Mouse (Mus musculus) hindbrain, postnatal 0 days (tissue): ENCODE results near the gene Trip11. TPM values are rescaled to one million over a fixed set of nuclear protein-coding genes. Genes with fewer than 3 reads are reported as not detected.

Experiments
- ATAC-seq: fragments of 200-750 bp; cut with Nextera tagmentation; 2 replicates; pipeline ENCODE4 v1.8.0; 2017; ENCODE audit warnings: mild to moderate bottlenecking, moderate TSS enrichment, moderate library complexity
- DNase-seq: peaks from one replicate; pipeline ENCODE4 v3.0.0-alpha.2; 2015; ENCODE audit warnings: low spot score
- H3K27ac ChIP-seq: fragments of 300-500 bp; sonication (generic); 2 replicates; pipeline ENCODE4 v1.5.1; 2014; ENCODE audit warnings: mild to moderate bottlenecking
- H3K27me3 ChIP-seq: fragments of 300-500 bp; sonication (generic); 2 replicates; pipeline ENCODE4 v1.6.1; 2014; ENCODE audit warnings: low read length, mixed read lengths; ENCODE audit not compliant: insufficient read depth
- H3K36me3 ChIP-seq: fragments of 300-500 bp; sonication (generic); 2 replicates; pipeline ENCODE4 v1.6.1; 2014; ENCODE audit warnings: low read length, mixed read lengths; ENCODE audit not compliant: insufficient read depth
- H3K4me1 ChIP-seq: fragments of 300-500 bp; sonication (generic); 2 replicates; pipeline ENCODE4 v1.6.1; 2014; ENCODE audit warnings: antibody characterized with exemption, low read length, mixed read lengths; ENCODE audit not compliant: insufficient read depth
- H3K4me2 ChIP-seq: fragments of 300-500 bp; sonication (generic); 2 replicates; pipeline ENCODE4 v1.6.1; 2014; ENCODE audit warnings: low read depth, mild to moderate bottlenecking, low read length, moderate library complexity, mixed read lengths
- H3K4me3 ChIP-seq: fragments of 300-500 bp; sonication (generic); 2 replicates; pipeline ENCODE4 v1.5.1; 2014; ENCODE audit warnings: low read length
- H3K9ac ChIP-seq: fragments of 300-500 bp; sonication (generic); replicated peaks from 2 replicates; pipeline ENCODE4 v1.6.1; 2014; ENCODE audit warnings: mild to moderate bottlenecking, low read length, moderate library complexity, mixed read lengths
- H3K9me3 ChIP-seq: fragments of 300-500 bp; sonication (generic); 2 replicates; pipeline ENCODE4 v1.6.1; 2016; ENCODE audit warnings: low read length, mixed read lengths
- CTCF ChIP-seq: IDR thresholded peaks from 2 replicates; pipeline ENCODE4 v1.5.1; 2016; ENCODE audit warnings: antibody characterized with exemption, control low read depth, low read depth
- WGBS: fragments of 180-500 bp; shearing (Covaris S2); extraction: QIAGEN DNeasy Blood & Tissue Kit; methylation state at CpG from one replicate; pipeline ENCODE4 v1.1.7; 2014; 5-methylcytosine and 5-hydroxymethylcytosine counted together
- polyA plus RNA-seq: library from polyadenylated mRNA; unstranded; fragments of >200 nt; fragmentation: Nextera tagmentation; extraction: Ambion mirVana; gene quantifications from 2 replicates; pipeline ENCODE4 v1.2.1, GENCODE M21; 2015
- total RNA-seq: library from RNA; depleted of rRNA; stranded (reverse); fragments of >200 nt; gene quantifications from 2 replicates; pipeline ENCODE4 v1.2.3, GENCODE M21; 2014

Trip11 gene
- total and polyA plus RNA-seq, 2 experiments from 2014 or later, result 11.1 to 30.9 TPM

GRCm38 (mm10) chr12:101948801-101949200, 35.7 kb upstream of the Trip11 start:
- ATAC-seq (no peak), DNase-seq (no peak)
- 71% methylated on average over 4 of the region's 4 CpGs for WGBS
- Histone ChIP-seq H3K9ac (no peak overlapping the region), H3K27me3 (no peaks in the 10 kb centered on the region), H3K4me2 (no peak overlapping the region), H3K4me3 (no peak overlapping the region), H3K9me3 (no peaks in the 10 kb centered on the region), H3K36me3 (peaks cover 8% of the 10 kb centered on the region; the same call in 1 of the 2 replicates), H3K4me1 (no peaks in the 10 kb centered on the region), H3K27ac (no peak overlapping the region)
- TF ChIP-seq CTCF, result no peak

- Histone ChIP-seq H3K27ac (no peak overlapping the region), H3K4me1 (no peaks in the 10 kb centered on the region), H3K4me2 (no peak overlapping the region), H3K9ac (no peak overlapping the region), H3K4me3 (no peak overlapping the region), H3K36me3 (peaks cover 8% of the 10 kb centered on the region; the same call in 1 of the 2 replicates), H3K27me3 (no peaks in the 10 kb centered on the region), H3K9me3 (no peaks in the 10 kb centered on the region)
- DNase-seq (no peak), ATAC-seq (no peak)
- TF ChIP-seq CTCF, result no peak
- 80% methylated on average over 8 of the region's 8 CpGs for WGBS
Measured at GRCm38 (mm10) chr12:101947986-101948385, 34.9 kb upstream of the Trip11 start.

DNA sequence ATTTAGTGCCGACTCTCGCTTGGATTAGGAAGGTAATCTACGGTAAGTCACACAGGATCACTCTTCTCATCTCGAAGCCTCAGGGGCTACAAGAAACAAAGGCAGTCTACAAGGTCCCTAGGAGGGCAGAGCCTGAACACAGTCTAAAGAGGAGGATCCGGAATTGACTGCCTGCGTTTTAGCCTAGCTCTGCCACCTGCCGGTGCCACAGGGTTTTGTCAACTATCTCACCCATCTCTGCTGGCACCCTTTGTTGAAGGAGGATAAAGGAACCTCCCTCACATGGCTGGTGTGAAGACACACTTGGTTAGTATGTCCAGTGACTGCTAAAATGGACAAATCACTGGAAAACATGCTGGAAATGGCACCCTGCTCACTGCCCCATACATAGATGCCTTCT, 24.5 kb upstream of the Trip11 start:
- Histone ChIP-seq H3K36me3 (peaks cover 34% of the 10 kb centered on the region; the same call in 1 of the 2 replicates), H3K9ac (no peak overlapping the region), H3K4me2 (no peak overlapping the region), H3K27ac (no peak overlapping the region), H3K4me3 (no peak overlapping the region), H3K9me3 (no peaks in the 10 kb centered on the region), H3K4me1 (no peaks in the 10 kb centered on the region), H3K27me3 (no peaks in the 10 kb centered on the region)
- ATAC-seq, result no peak
- no peak for DNase-seq
- TF ChIP-seq CTCF, result peak; percentile 28
- WGBS, result 85% methylated on average over 7 of the region's 7 CpGs

GRCm38 (mm10) chr12:101935223-101935622, 22.2 kb upstream of the Trip11 start:
- no peaks in the 10 kb centered on the region for H3K9me3 ChIP-seq
- H3K4me2 ChIP-seq, result no peak overlapping the region
- TF ChIP-seq CTCF, result no peak
- H3K4me1 ChIP-seq, result no peaks in the 10 kb centered on the region
- H3K9ac ChIP-seq, result no peak overlapping the region
- no peak overlapping the region for H3K27ac ChIP-seq
- WGBS, result 97% methylated on average over 3 of the region's 3 CpGs
- ATAC-seq (no peak), DNase-seq (no peak)
- H3K27me3 ChIP-seq, result no peaks in the 10 kb centered on the region
- no peak overlapping the region for H3K4me3 ChIP-seq
- H3K36me3 ChIP-seq, result peaks cover 31% of the 10 kb centered on the region

GRCm38 (mm10) chr12:101928423-101928822, 15.4 kb upstream of the Trip11 start:
- no peak for ATAC-seq
- no peak overlapping the region for H3K9ac ChIP-seq
- H3K36me3 ChIP-seq, result peaks cover 48% of the 10 kb centered on the region

GRCm38 (mm10) chr12:101922313-101922712, 9.2 kb upstream of the Trip11 start:
- 89% methylated on average over 6 of the region's 6 CpGs for WGBS
- ATAC-seq, result no peak

More at GRCm38 (mm10) chr12:101928423-101928822, 15.4 kb upstream of the Trip11 start:
- H3K4me1 ChIP-seq, result no peaks in the 10 kb centered on the region
- no peak for DNase-seq
- no peak overlapping the region for H3K4me2 ChIP-seq
- no peaks in the 10 kb centered on the region for H3K9me3 ChIP-seq
- no peak overlapping the region for H3K27ac ChIP-seq
- H3K27me3 ChIP-seq, result no peaks in the 10 kb centered on the region
- TF ChIP-seq CTCF, result no peak
- no peak overlapping the region for H3K4me3 ChIP-seq
- WGBS, result 86% methylated on average over 1 of the region's 1 CpGs

DNA sequence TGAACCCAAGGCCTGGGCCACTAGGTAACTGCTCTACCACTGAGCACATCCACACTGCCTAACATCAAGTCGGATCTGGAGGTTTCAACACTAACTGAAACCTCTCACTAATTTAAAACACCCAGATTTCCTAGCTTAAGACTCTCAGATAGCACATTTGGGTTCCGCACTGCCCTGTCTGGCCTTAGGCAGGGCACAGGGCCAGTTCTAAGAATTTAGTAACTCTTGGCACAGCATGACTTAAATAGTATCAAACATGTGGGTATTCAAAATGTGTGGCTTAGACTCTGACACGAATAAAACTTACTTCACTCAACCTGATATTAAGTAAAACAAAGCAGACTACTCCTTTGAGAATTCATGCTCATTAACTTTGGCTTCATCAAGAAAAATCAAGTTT, 6.8 kb upstream of the Trip11 start:
- Histone ChIP-seq H3K9ac (no peak overlapping the region), H3K36me3 (peaks cover 25% of the 10 kb centered on the region), H3K4me3 (no peak overlapping the region), H3K4me2 (no peak overlapping the region), H3K27me3 (no peaks in the 10 kb centered on the region), H3K4me1 (no peaks in the 10 kb centered on the region), H3K27ac (no peak overlapping the region), H3K9me3 (no peaks in the 10 kb centered on the region)
- DNase-seq (no peak), ATAC-seq (no peak)
- WGBS, result 81% methylated on average over 3 of the region's 3 CpGs
- TF ChIP-seq CTCF, result no peak

More at GRCm38 (mm10) chr12:101922313-101922712, 9.2 kb upstream of the Trip11 start:
- no peaks in the 10 kb centered on the region for H3K9me3 ChIP-seq
- no peak for DNase-seq
- H3K4me2 ChIP-seq, result no peak overlapping the region
- H3K27ac ChIP-seq, result no peak overlapping the region
- no peaks in the 10 kb centered on the region for H3K27me3 ChIP-seq
- no peaks in the 10 kb centered on the region for H3K4me1 ChIP-seq
- H3K36me3 ChIP-seq, result peaks cover 40% of the 10 kb centered on the region
- H3K9ac ChIP-seq, result no peak overlapping the region
- TF ChIP-seq CTCF, result no peak
- no peak overlapping the region for H3K4me3 ChIP-seq
